Mouse (Mus musculus) CH12.LX (cell line): ENCODE data around the gene Hbp1. TPM values are rescaled to one million over a fixed set of nuclear protein-coding genes. Genes with fewer than 3 reads are reported as not detected.

Experiments used
- DNase-seq: peaks from one replicate; pipeline ENCODE4 v3.0.0-alpha.2; 2013; ENCODE audit errors: extremely low read depth
- H3K27ac ChIP-seq: 2 replicates; pipeline ENCODE4 v1.5.1; 2012; ENCODE audit warnings: low read depth, mild to moderate bottlenecking, control low read depth, moderate library complexity; ENCODE audit not compliant: insufficient read depth
- H3K27me3 ChIP-seq: replicated peaks from 2 replicates; pipeline ENCODE3; 2012; ENCODE audit warnings: inconsistent platforms
- H3K36me3 ChIP-seq, 2 experiments: replicated peaks in 1 of 2; 2 replicates each; pipeline versions ENCODE3 to v1.6.1; 2012; ENCODE audit warnings: inconsistent platforms in 1 of 2, low read length in 1 of 2, mild to moderate bottlenecking in 1 of 2, mixed read lengths in 1 of 2, moderate library complexity in 1 of 2; ENCODE audit not compliant: control insufficient read depth in 1 of 2, insufficient read depth in 1 of 2
- H3K4me1 ChIP-seq, 2 experiments: 2 replicates each; pipeline ENCODE4 v1.6.1; 2012; ENCODE audit warnings: inconsistent platforms in 1 of 2, moderate library complexity in 1 of 2; ENCODE audit not compliant: insufficient read depth in 2 of 2, control insufficient read depth in 1 of 2
- H3K4me2 ChIP-seq: 2 replicates; pipeline ENCODE4 v1.6.1; 2012; ENCODE audit warnings: low read depth, mild to moderate bottlenecking, control low read depth; ENCODE audit not compliant: poor library complexity, insufficient read depth, severe bottlenecking
- H3K4me3 ChIP-seq, 3 experiments: fragments of 150-350 bp in 1 of 3; sonication (generic) in 1 of 3; replicated peaks in 1 of 3; 2 replicates each; pipeline versions ENCODE3 to v1.5.1; 2011 to 2012; ENCODE audit warnings: low read depth in 2 of 3, low read length in 2 of 3, mild to moderate bottlenecking in 2 of 3, moderate library complexity in 2 of 3, control low read depth in 1 of 3, improper control_type of control experiment in 1 of 3, inconsistent platforms in 1 of 3, mixed read lengths in 1 of 3; ENCODE audit not compliant: poor library complexity in 1 of 3
- H3K79me2 ChIP-seq: replicated peaks from 2 replicates; pipeline ENCODE4 v1.6.1; 2012; ENCODE audit warnings: mild to moderate bottlenecking, moderate library complexity; ENCODE audit not compliant: control insufficient read depth, poor library complexity, insufficient read depth, severe bottlenecking; ENCODE audit errors: extremely low read depth
- H3K9ac ChIP-seq: 2 replicates; pipeline ENCODE4 v1.6.1; 2012; ENCODE audit warnings: low read depth, mild to moderate bottlenecking, control low read depth, moderate library complexity; ENCODE audit not compliant: insufficient read depth
- H3K9me3 ChIP-seq: replicated peaks from 2 replicates; pipeline ENCODE3; 2012; ENCODE audit warnings: low read length, inconsistent platforms, mixed read lengths
- BHLHE40 ChIP-seq: IDR thresholded peaks from 2 replicates; pipeline ENCODE4 v1.6.1; 2011; ENCODE audit warnings: mild to moderate bottlenecking, low read depth, low read length, improper control_type of control experiment
- CHD1 ChIP-seq: IDR thresholded peaks from 2 replicates; pipeline ENCODE4 v1.6.1; 2012; ENCODE audit warnings: low read depth, low read length, improper control_type of control experiment, inconsistent platforms
- CHD2 ChIP-seq: IDR thresholded peaks from 2 replicates; pipeline ENCODE4 v1.6.1; 2011; ENCODE audit warnings: low read length, improper control_type of control experiment
- CTCF ChIP-seq, 2 experiments: IDR thresholded peaks in 1 of 2; conservative IDR thresholded peaks in 1 of 2; 2 replicates each; pipeline ENCODE4 v1.5.1; 2011 to 2012; ENCODE audit warnings: low read depth in 2 of 2, low read length in 2 of 2, improper control_type of control experiment in 1 of 2, inconsistent platforms in 1 of 2, mild to moderate bottlenecking in 1 of 2, moderate library complexity in 1 of 2
- E2F4 ChIP-seq: IDR thresholded peaks from 2 replicates; pipeline ENCODE4 v1.6.1; 2011; ENCODE audit warnings: low read depth, low read length, improper control_type of control experiment; ENCODE audit not compliant: insufficient replicate concordance
- EP300 ChIP-seq: IDR thresholded peaks from 2 replicates; pipeline ENCODE4 v1.6.1; 2011; ENCODE audit warnings: low read length, improper control_type of control experiment
- JUN ChIP-seq: IDR thresholded peaks from 2 replicates; pipeline ENCODE4 v1.6.1; 2011; ENCODE audit warnings: low read depth, mild to moderate bottlenecking, low read length, improper control_type of control experiment, moderate library complexity; ENCODE audit not compliant: insufficient read depth
- JUND ChIP-seq: conservative IDR thresholded peaks from 2 replicates; pipeline ENCODE4 v1.6.1; 2011; ENCODE audit warnings: low read depth, low read length, improper control_type of control experiment
- KAT2A ChIP-seq: IDR thresholded peaks from 2 replicates; pipeline ENCODE4 v1.6.1; 2012; ENCODE audit warnings: low read length, improper control_type of control experiment, inconsistent platforms; ENCODE audit not compliant: insufficient replicate concordance
- MAFK ChIP-seq: IDR thresholded peaks from 2 replicates; pipeline ENCODE4 v1.6.1; 2011; ENCODE audit warnings: low read length, improper control_type of control experiment; ENCODE audit not compliant: insufficient replicate concordance
- MAX ChIP-seq: IDR thresholded peaks from 2 replicates; pipeline ENCODE4 v1.6.1; 2011; ENCODE audit warnings: low read length, improper control_type of control experiment
- MAZ ChIP-seq: IDR thresholded peaks from 2 replicates; pipeline ENCODE4 v1.6.1; 2012; ENCODE audit warnings: low read depth, mild to moderate bottlenecking, inconsistent platforms, low read length, improper control_type of control experiment, moderate library complexity
- MXI1 ChIP-seq: IDR thresholded peaks from 2 replicates; pipeline ENCODE4 v1.6.1; 2011; ENCODE audit warnings: mild to moderate bottlenecking, low read depth, low read length, improper control_type of control experiment
- MYC ChIP-seq: IDR thresholded peaks from 2 replicates; pipeline ENCODE4 v1.6.1; 2011; ENCODE audit warnings: low read depth, mild to moderate bottlenecking, improper control_type of control experiment, low read length
- POLR2A ChIP-seq: IDR thresholded peaks from 2 replicates; pipeline ENCODE4 v1.6.1; 2011; ENCODE audit warnings: low read depth, mild to moderate bottlenecking, improper control_type of control experiment, low read length
- RAD21 ChIP-seq: IDR thresholded peaks from 2 replicates; pipeline ENCODE4 v1.6.1; 2011; ENCODE audit warnings: low read depth, mild to moderate bottlenecking, low read length, improper control_type of control experiment, moderate library complexity
- RCOR1 ChIP-seq: conservative IDR thresholded peaks from 2 replicates; pipeline ENCODE4 v1.6.1; 2012; ENCODE audit warnings: low read depth, mild to moderate bottlenecking, inconsistent platforms, low read length, improper control_type of control experiment
- SIN3A ChIP-seq: IDR thresholded peaks from 2 replicates; pipeline ENCODE4 v1.6.1; 2012; ENCODE audit warnings: low read length, improper control_type of control experiment, inconsistent platforms
- SMC3 ChIP-seq: IDR thresholded peaks from 2 replicates; pipeline ENCODE4 v1.6.1; 2011; ENCODE audit warnings: low read depth, low read length, improper control_type of control experiment
- TCF12 ChIP-seq: IDR thresholded peaks from 2 replicates; pipeline ENCODE4 v1.6.1; 2014; ENCODE audit warnings: low read depth, mild to moderate bottlenecking, inconsistent platforms, low read length, improper control_type of control experiment
- USF1 ChIP-seq: IDR thresholded peaks from 2 replicates; pipeline ENCODE4 v1.6.1; 2014; ENCODE audit warnings: low read depth, mild to moderate bottlenecking, inconsistent platforms, low read length, improper control_type of control experiment
- USF2 ChIP-seq: conservative IDR thresholded peaks from 2 replicates; pipeline ENCODE4 v1.6.1; 2011; ENCODE audit warnings: low read depth, low read length, improper control_type of control experiment
- ZC3H11A ChIP-seq: IDR thresholded peaks from 2 replicates; pipeline ENCODE4 v1.6.1; 2012; ENCODE audit warnings: low read depth, mild to moderate bottlenecking, inconsistent platforms, low read length, improper control_type of control experiment
- ZMIZ1 ChIP-seq: IDR thresholded peaks from 2 replicates; pipeline ENCODE4 v1.6.1; 2012; ENCODE audit warnings: low read depth, mild to moderate bottlenecking, inconsistent platforms, low read length, improper control_type of control experiment
- dilution Hi-C: fragments of 300-500 bp; cut with MboI; formaldehyde crosslinking; loops from 2 replicates; pipeline ENCODE4 v1.14.3; 2020; ENCODE audit warnings: low sequenced_read_pairs; ENCODE audit not compliant: extremely low pct_unique_long_range_greater_than_20kb, extremely low pct_ligation_motif_present
- in situ Hi-C: fragments of 300-500 bp; cut with MboI; formaldehyde crosslinking; loops from 3 replicates; pipeline ENCODE4 v1.14.3; 2019; ENCODE audit warnings: low sequenced_read_pairs, low pct_ligation_motif_present, low pct_unique_long_range_greater_than_20kb, mixed read lengths
- polyA plus RNA-seq: library from polyadenylated mRNA; unstranded; fragments of >175 nt; gene quantifications from 2 replicates; pipeline ENCODE4 v1.2.1, GENCODE M21; 2012; ENCODE audit warnings: low read depth; ENCODE audit not compliant: insufficient read length
- total RNA-seq, 2 experiments: library from RNA; depleted of rRNA; stranded (reverse); fragments of 300-350 nt in 1 of 2; fragments of >200 nt in 1 of 2; gene quantifications; 2 replicates each; pipeline ENCODE4 v1.2.3; 2012 to 2014

Gene Hbp1
- total and polyA plus RNA-seq, 3 experiments, result 16.0 to 24.4 (median 17.0) TPM

- TF ChIP-seq SIN3A (no peak), EP300 (no peak), KAT2A (no peak), USF2 (no peak), SMC3 (no peak), CHD2 (no peak), CHD1 (no peak), MAFK (no peak)
- Histone ChIP-seq H3K4me1 (no peaks in the 10 kb centered on the region), H3K9ac (no peak overlapping the region), H3K27ac (no peak overlapping the region), H3K4me3 (no peak overlapping the region), H3K9me3 (no peaks in the 10 kb centered on the region), H3K36me3 (peaks cover 10 to 30% of the 10 kb centered on the region in 2 experiments), H3K79me2 (no peaks in the 10 kb centered on the region), H3K27me3 (no peaks in the 10 kb centered on the region), H3K4me2 (no peak overlapping the region)
- dilution Hi-C loops (no loop called here), in situ Hi-C loops (no loop called here)
- DNase-seq, result no peak
Measured at GRCm38 (mm10) chr12:31905696-31906551, 44.4 kb downstream of the Hbp1 start.

GRCm38 (mm10) chr12:31900391-31900914, 49.9 kb downstream of the Hbp1 start:
- Histone ChIP-seq H3K4me3 (no peak overlapping the region), H3K9ac (no peak overlapping the region), H3K27ac (no peak overlapping the region), H3K36me3 (peaks cover 11 to 33% of the 10 kb centered on the region in 2 experiments), H3K4me1 (peaks cover 0 to 22% of the 10 kb centered on the region in 2 experiments; a peak in 2 of 4 replicates), H3K27me3 (no peaks in the 10 kb centered on the region), H3K9me3 (no peaks in the 10 kb centered on the region), H3K79me2 (no peaks in the 10 kb centered on the region), H3K4me2 (no peak overlapping the region)
- TF ChIP-seq USF2 (no peak), MYC (no peak)
- no peak for DNase-seq
- in situ Hi-C loops, result no loop called here
- dilution Hi-C loops, result no loop called here

- H3K9me3 ChIP-seq, result no peaks in the 10 kb centered on the region
- no peak overlapping the region for H3K9ac ChIP-seq
- TF ChIP-seq BHLHE40 (no peak), MXI1 (no peak), ZMIZ1 (no peak), MAFK (no peak), RCOR1 (no peak), POLR2A (no peak), MAZ (no peak), SMC3 (no peak), E2F4 (no peak), TCF12 (no peak), USF1 (no peak), SIN3A (no peak), USF2 (no peak), JUND (no peak), JUN (no peak), ZC3H11A (no peak), RAD21 (no peak), CTCF (conservative IDR thresholded peaks at IDR 0.05 in 1 of 2, IDR thresholded peaks at IDR 0.05 in 1 of 2; ENCODE audit: low read depth in 2 of 2, low read length in 2 of 2) (no peak), MAX (no peak), CHD2 (no peak)
- H3K36me3 ChIP-seq, result peaks cover 11 to 44% of the 10 kb centered on the region in 2 experiments
- H3K79me2 ChIP-seq, result no peaks in the 10 kb centered on the region
- H3K27me3 ChIP-seq, result no peaks in the 10 kb centered on the region
- DNase-seq, result no peak
- peaks cover 0 to 26% of the 10 kb centered on the region in 2 experiments; a peak in 2 of 4 replicates for H3K4me1 ChIP-seq
- no peak overlapping the region for H3K4me2 ChIP-seq
- in situ Hi-C loops, result no loop called here
- H3K27ac ChIP-seq, result no peak overlapping the region
- H3K4me3 ChIP-seq, result no peak overlapping the region
- dilution Hi-C loops, result no loop called here
Measured at GRCm38 (mm10) chr12:31897456-31897855, 52.9 kb downstream of the Hbp1 start.
